In genomic region chr4:139669847-139670246, GRCm38 (mm10) we compare ENCODE assay signal across 9 mouse cellular contexts. TPM values are rescaled to one million over a fixed set of nuclear protein-coding genes. Genes with fewer than 3 reads are reported as not detected.
DNase-seq lines count a peak whose midpoint lies in the region; ATAC-seq and TF ChIP-seq lines count a peak whose summit lies in the region.
"Had no signal": no experiment of that assay in that cellular context is flagged by ENCODE, and none has a peak within 500 bp of the region (broad histone marks: within the 10 kb centered on the region; RNA-seq: fewer than 3 reads in every experiment).

No protein-coding gene starts in this region.

- H3K9ac ChIP-seq in forebrain, embryonic 13.5 days, result no peak overlapping the region
- H3K9ac ChIP-seq in ES-E14 (ENCODE audit: insufficient read depth, low read depth, low read length, poor library complexity, severe bottlenecking), result no peak overlapping the region

- TF ChIP-seq POLR2A in lung, adult 2 months (IDR thresholded peaks at IDR 0.05; ENCODE audit: borderline replicate concordance, extremely low read depth, low read depth, low read length), result no peak

- H3K4me3 ChIP-seq in forebrain, embryonic 10.5 days, result no peak overlapping the region
- no peak overlapping the region for H3K4me3 ChIP-seq in forebrain, embryonic 13.5 days
- H3K4me3 ChIP-seq in ES-E14 (ENCODE audit: insufficient read depth in 1 of 2, low read depth in 1 of 2, low read length in 2 of 2, poor library complexity in 1 of 2, severe bottlenecking in 1 of 2), result no peak overlapping the region
- H3K4me3 ChIP-seq in lung, adult 2 months (replicated peaks; ENCODE audit: extremely low read depth, low read depth, low read length), result no peak overlapping the region

- DNase-seq in forebrain, embryonic 10.5 days (ENCODE audit: extremely low spot score, low spot score), result peak; percentile 67
- DNase-seq in ES-E14 (ENCODE audit: low read depth, low spot score), result peak; percentile 82
- DNase-seq in cerebellum, adult 9-10 months, result peak; percentile 62
- peak; percentile 42 to 44 for DNase-seq in gastrocnemius, postnatal 36 days
- DNase-seq in kidney, postnatal 10 days, result peak; percentile 73
- DNase-seq in lung, adult 2 months, result peak; percentile 57
- peak; percentile 74 for DNase-seq in retina, postnatal 7 days (ENCODE audit: low read depth, low spot score)

- H3K4me2 ChIP-seq in forebrain, embryonic 13.5 days, result no peak overlapping the region

- in situ Hi-C loops in ES-E14 (cut with MboI; ENCODE audit: low sequenced_read_pairs in 2 of 2, unreplicated experiment in 2 of 2), result no loop called here

- WGBS in forebrain, embryonic 10.5 days, result 33% methylated on average over 6 of the region's 6 CpGs
- 30% methylated on average over 6 of the region's 6 CpGs for WGBS in forebrain, embryonic 13.5 days
- 8% methylated on average over 6 of the region's 6 CpGs for WGBS in lung, adult 2 months

- peaks cover 57% of the 10 kb centered on the region for H3K27me3 ChIP-seq in forebrain, embryonic 10.5 days (ENCODE audit: poor library complexity, severe bottlenecking)
- H3K27me3 ChIP-seq in forebrain, embryonic 13.5 days, result no peaks in the 10 kb centered on the region

- H3K36me3 ChIP-seq in forebrain, embryonic 10.5 days (replicated peaks), result no peaks in the 10 kb centered on the region
- H3K36me3 ChIP-seq in forebrain, embryonic 13.5 days (ENCODE audit: poor library complexity, severe bottlenecking), result no peaks in the 10 kb centered on the region
- H3K36me3 ChIP-seq in ES-E14 (ENCODE audit: control insufficient read depth, insufficient read depth, low read length, poor library complexity, severe bottlenecking), result no peaks in the 10 kb centered on the region

- H3K27ac ChIP-seq in forebrain, embryonic 10.5 days, result no peak overlapping the region
- H3K27ac ChIP-seq in forebrain, embryonic 13.5 days, result no peak overlapping the region
- no peak overlapping the region for H3K27ac ChIP-seq in ES-E14 (ENCODE audit: insufficient read depth, low read depth, low read length, poor library complexity, severe bottlenecking)
- H3K27ac ChIP-seq: macrophage had no signal

- ATAC-seq in forebrain, embryonic 13.5 days, result no peak

- H3K4me1 ChIP-seq in forebrain, embryonic 10.5 days, result peaks cover 24% of the 10 kb centered on the region
- peaks cover 10% of the 10 kb centered on the region for H3K4me1 ChIP-seq in forebrain, embryonic 13.5 days
- peaks cover 0 to 6% of the 10 kb centered on the region in 2 experiments; a peak in 1 of 4 replicates for H3K4me1 ChIP-seq in ES-E14 (ENCODE audit: control insufficient read depth in 2 of 2, insufficient read depth in 2 of 2, low read length in 2 of 2, poor library complexity in 1 of 2)
- no peaks in the 10 kb centered on the region for H3K4me1 ChIP-seq in lung, adult 2 months (ENCODE audit: control insufficient read depth, insufficient read depth, low read length)

- peak; percentile 96 for TF ChIP-seq CTCF in lung, adult 2 months (IDR thresholded peaks at IDR 0.05; ENCODE audit: insufficient read depth, low read length)

- intact Hi-C loops in gastrocnemius, postnatal 36 days (cut with DNase I), result loop anchor here (1.0 kb wide), 1 partner anchor 26 kb away; no protein-coding TSS in a partner anchor

- H3K9me3 ChIP-seq in forebrain, embryonic 10.5 days, result no peaks in the 10 kb centered on the region
- H3K9me3 ChIP-seq in forebrain, embryonic 13.5 days (replicated peaks), result no peaks in the 10 kb centered on the region
- no peaks in the 10 kb centered on the region for H3K9me3 ChIP-seq in ES-E14 (ENCODE audit: control insufficient read depth, insufficient read depth, low read depth, low read length)

TF ChIP-seq in ES-E14, 5 proteins besides CTCF, POLR2A, EP300 and RAD21:
- TF ChIP-seq ZC3H11A (IDR thresholded peaks at IDR 0.05; ENCODE audit: borderline replicate concordance, low read depth, low read length), result peak; percentile 94
- TF ChIP-seq ZNF384 (IDR thresholded peaks at IDR 0.05; ENCODE audit: low read depth, low read length), result no peak
- TF ChIP-seq MAFK (IDR thresholded peaks at IDR 0.05; ENCODE audit: insufficient read depth, low read depth, low read length), result no peak
- TF ChIP-seq HCFC1 (IDR thresholded peaks at IDR 0.05; ENCODE audit: borderline replicate concordance, insufficient read depth, low read length), result 0 out of 2 replicates have a peak, but pooled peaks have one; percentile 28

RNA-seq across cellular contexts. Expression of gene Tas1r2, which starts 16.5 kb away (rescaled TPM):
- not detected in 2 replicates for polyA plus RNA-seq in forebrain, embryonic 10.5 days (2016; fragmentation: Nextera tagmentation; extraction: Ambion mirVana)
- not detected in 2 replicates for polyA plus RNA-seq in forebrain, embryonic 13.5 days (2015; fragmentation: Nextera tagmentation; extraction: Ambion mirVana)
- 0.09 TPM in 1 of 2 replicates, not detected in the other for total RNA-seq in ES-E14 (2012; rRNA removed)
- not detected for total RNA-seq in gastrocnemius, postnatal 36 days (2021)
- 0.05 and 0.09 TPM in 2 replicates for polyA plus RNA-seq in lung, adult 2 months (2012; rRNA removed)
- polyA plus RNA-seq: macrophage had no signal

RNA-seq across cellular contexts. Expression of gene Aldh4a1, which starts 47.2 kb away (rescaled TPM):
- polyA plus RNA-seq in forebrain, embryonic 10.5 days (2016; fragmentation: Nextera tagmentation; extraction: Ambion mirVana), result 22.7 and 22.8 TPM in 2 replicates
- 20.9 and 21.1 TPM in 2 replicates for polyA plus RNA-seq in forebrain, embryonic 13.5 days (2015; fragmentation: Nextera tagmentation; extraction: Ambion mirVana)
- total RNA-seq in ES-E14 (2012; rRNA removed), result 63.5 and 84.0 TPM in 2 replicates
- total RNA-seq in gastrocnemius, postnatal 36 days (2021), result 10 to 100 TPM; 63.9 to 75.8 TPM
- polyA plus RNA-seq in lung, adult 2 months (2012; rRNA removed), result 42.9 and 44.5 TPM in 2 replicates
